Mouse (Mus musculus): ENCODE results near the gene Sprr4. TPM values are rescaled to one million over a fixed set of nuclear protein-coding genes. Genes with fewer than 3 reads are reported as not detected.
"Not testable (repeated sequence)": the region's sequence is repeated elsewhere in the genome, so short reads cannot be mapped to it uniquely, and the experiment has no call there.

The Sprr4 gene
- polyA plus RNA-seq, 1 experiment from 2014 or later = not detected

DNA sequence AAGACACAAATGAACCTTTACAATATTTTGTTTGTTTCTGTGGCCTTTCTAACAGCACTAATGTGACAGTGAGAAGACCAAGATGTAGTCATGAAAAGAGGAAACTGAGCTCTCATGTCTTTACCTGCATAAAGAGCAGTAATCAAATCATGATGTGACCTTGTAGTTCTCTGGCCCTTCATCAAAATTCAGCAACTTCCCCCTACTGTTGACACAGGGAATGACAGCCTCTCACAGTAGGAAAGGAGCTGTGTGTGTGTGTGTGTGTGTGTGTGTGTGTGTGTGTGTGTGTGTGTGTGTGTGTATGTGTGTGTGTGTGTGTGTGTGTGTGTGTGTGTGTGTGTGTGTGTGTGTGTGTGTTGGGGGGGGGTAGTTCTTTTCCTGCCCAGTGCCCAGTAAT lies 19.0 kb downstream of the Sprr4 start:
- not testable (repeated sequence) for DNase-seq (ENCODE audit: low spot score); H3K9me3 ChIP-seq (ENCODE audit: control insufficient read depth, low read length); H3K4me3 ChIP-seq (ENCODE audit: low read depth, low read length); H3K36me3 ChIP-seq (ENCODE audit: control insufficient read depth, insufficient read depth, low read length); H3K4me2 ChIP-seq (ENCODE audit: low read depth, low read length); H3K27me3 ChIP-seq (replicated peaks; ENCODE audit: control insufficient read depth, insufficient read depth, low read length); H3K9ac ChIP-seq (ENCODE audit: low read depth, low read length); H3K4me1 ChIP-seq (ENCODE audit: control insufficient read depth, insufficient read depth, low read length); H3K27ac ChIP-seq (replicated peaks; ENCODE audit: low read depth, low read length); ATAC-seq (ENCODE audit: low read depth)

DNA sequence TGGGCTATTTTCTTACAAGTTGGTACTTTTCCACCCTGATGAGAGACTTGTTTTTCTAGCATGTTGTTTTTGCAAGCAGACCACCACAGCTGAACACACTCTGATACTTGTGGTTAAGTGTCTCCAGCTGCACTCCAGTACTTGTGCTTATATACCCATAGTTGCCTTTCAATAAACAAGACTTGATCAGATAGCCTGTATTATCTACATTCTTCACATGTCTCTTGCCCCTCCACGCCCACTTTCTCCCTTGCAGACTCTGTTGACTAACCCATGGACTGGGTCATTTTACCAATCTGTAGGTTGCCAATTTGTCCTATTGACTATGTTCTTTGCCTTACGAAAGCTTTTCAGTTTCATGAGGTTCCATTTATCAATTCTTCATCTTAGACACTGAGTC lies 30.2 kb downstream of the Sprr4 start:
- WGBS = 77% methylated on average over 2 of the region's 2 CpGs
- Histone ChIP-seq H3K9me3 (ENCODE audit: control insufficient read depth, low read length) (no peaks in the 10 kb centered on the region), H3K4me1 (ENCODE audit: control insufficient read depth, insufficient read depth, low read length) (no peaks in the 10 kb centered on the region), H3K36me3 (ENCODE audit: control insufficient read depth, insufficient read depth, low read length) (no peaks in the 10 kb centered on the region), H3K4me3 (ENCODE audit: low read depth, low read length) (no peak overlapping the region), H3K9ac (ENCODE audit: low read depth, low read length) (no peak overlapping the region), H3K27me3 (replicated peaks; ENCODE audit: control insufficient read depth, insufficient read depth, low read length) (no peaks in the 10 kb centered on the region), H3K27ac (replicated peaks; ENCODE audit: low read depth, low read length) (no peak overlapping the region), H3K4me2 (ENCODE audit: low read depth, low read length) (no peak overlapping the region)
- ATAC-seq (ENCODE audit: low read depth) (no peak), DNase-seq (ENCODE audit: low spot score) (no peak)

DNA sequence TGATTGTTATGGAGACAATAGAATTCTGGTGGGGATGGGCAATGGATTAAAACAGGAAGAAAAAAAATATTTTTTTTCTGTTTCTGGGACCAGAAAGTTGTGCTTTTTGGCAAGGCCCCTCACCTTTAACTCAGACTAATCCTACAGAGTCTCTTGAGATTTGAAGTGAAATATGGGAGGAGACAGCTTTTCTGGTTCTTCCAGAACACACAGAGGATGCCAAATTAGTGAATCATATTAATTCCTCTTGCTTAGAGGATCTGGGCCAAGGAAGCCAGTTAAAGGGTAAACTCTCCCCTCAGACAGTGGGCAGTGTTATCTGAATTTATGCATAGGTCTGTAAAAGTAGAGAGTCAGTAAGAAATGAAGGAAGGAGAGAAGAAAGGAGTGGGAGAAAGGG lies 32.9 kb downstream of the Sprr4 start:
- Histone ChIP-seq H3K36me3 (ENCODE audit: control insufficient read depth, insufficient read depth, low read length) (no peaks in the 10 kb centered on the region), H3K9ac (ENCODE audit: low read depth, low read length) (no peak overlapping the region), H3K4me3 (ENCODE audit: low read depth, low read length) (no peak overlapping the region), H3K27me3 (replicated peaks; ENCODE audit: control insufficient read depth, insufficient read depth, low read length) (no peaks in the 10 kb centered on the region), H3K4me1 (ENCODE audit: control insufficient read depth, insufficient read depth, low read length) (no peaks in the 10 kb centered on the region), H3K4me2 (ENCODE audit: low read depth, low read length) (no peak overlapping the region), H3K27ac (replicated peaks; ENCODE audit: low read depth, low read length) (no peak overlapping the region), H3K9me3 (ENCODE audit: control insufficient read depth, low read length) (no peaks in the 10 kb centered on the region)
- DNase-seq (ENCODE audit: low spot score) (peak; percentile 28), ATAC-seq (ENCODE audit: low read depth) (no peak)

DNA sequence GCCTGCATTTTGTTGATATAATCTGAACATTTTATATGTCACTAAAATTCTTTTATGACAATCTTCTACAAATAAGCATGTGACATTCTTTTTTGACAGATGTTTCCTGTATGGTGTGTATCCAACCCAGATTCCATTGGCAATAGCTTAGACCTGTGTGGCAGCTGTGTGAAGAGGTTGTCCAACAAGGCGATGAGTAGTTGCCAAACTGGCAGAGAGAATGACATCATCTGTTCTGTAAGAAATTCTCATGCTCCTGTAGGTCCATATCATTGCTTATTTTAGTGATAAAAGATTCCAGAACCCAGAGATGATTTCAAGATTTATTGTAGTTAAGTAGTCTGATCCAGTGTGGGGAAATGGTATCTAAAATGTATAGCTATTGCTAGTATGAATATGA lies 33.7 kb downstream of the Sprr4 start:
- Histone ChIP-seq H3K9me3 (ENCODE audit: control insufficient read depth, low read length) (no peaks in the 10 kb centered on the region), H3K27me3 (replicated peaks; ENCODE audit: control insufficient read depth, insufficient read depth, low read length) (no peaks in the 10 kb centered on the region)

DNA sequence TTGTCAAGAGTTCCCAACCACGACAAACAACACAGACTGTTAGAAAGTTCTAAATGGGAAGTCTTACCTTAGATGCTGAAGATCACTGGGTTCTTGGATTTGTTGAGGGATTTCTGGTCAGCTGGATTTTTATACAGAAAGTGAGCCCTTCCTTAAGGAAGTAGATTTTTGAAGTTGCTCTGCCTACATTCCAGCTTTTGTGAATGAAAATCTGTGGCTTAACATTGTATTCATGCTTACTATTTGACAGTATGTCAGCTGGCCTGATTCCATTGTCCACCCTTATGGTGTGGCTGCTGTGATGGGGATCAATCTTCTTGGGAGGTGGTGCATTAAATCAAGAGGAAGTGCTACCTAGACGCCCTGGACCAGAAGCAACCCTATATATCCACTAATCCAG lies 41.7 kb downstream of the Sprr4 start, which contains the start of gene Sprr3:
Sprr3 (minus strand) TSS at position 101 of the 400 bp plus-strand sequence.
- Histone ChIP-seq H3K4me3 (ENCODE audit: low read depth, low read length) (no peak within 1 kb of the TSS), H3K36me3 (ENCODE audit: control insufficient read depth, insufficient read depth, low read length) (no peaks in the 10 kb centered on the region)
- DNase-seq (ENCODE audit: low spot score) = no peak

More for the DNA sequence above, 33.7 kb downstream of the Sprr4 start:
- 83% methylated on average over 1 of the region's 1 CpGs for WGBS
- Histone ChIP-seq H3K4me1 (ENCODE audit: control insufficient read depth, insufficient read depth, low read length) (no peaks in the 10 kb centered on the region), H3K4me3 (ENCODE audit: low read depth, low read length) (no peak overlapping the region), H3K27ac (replicated peaks; ENCODE audit: low read depth, low read length) (no peak overlapping the region), H3K36me3 (ENCODE audit: control insufficient read depth, insufficient read depth, low read length) (no peaks in the 10 kb centered on the region), H3K4me2 (ENCODE audit: low read depth, low read length) (no peak overlapping the region), H3K9ac (ENCODE audit: low read depth, low read length) (no peak overlapping the region)
- DNase-seq (ENCODE audit: low spot score) (no peak), ATAC-seq (ENCODE audit: low read depth) (no peak)

DNA sequence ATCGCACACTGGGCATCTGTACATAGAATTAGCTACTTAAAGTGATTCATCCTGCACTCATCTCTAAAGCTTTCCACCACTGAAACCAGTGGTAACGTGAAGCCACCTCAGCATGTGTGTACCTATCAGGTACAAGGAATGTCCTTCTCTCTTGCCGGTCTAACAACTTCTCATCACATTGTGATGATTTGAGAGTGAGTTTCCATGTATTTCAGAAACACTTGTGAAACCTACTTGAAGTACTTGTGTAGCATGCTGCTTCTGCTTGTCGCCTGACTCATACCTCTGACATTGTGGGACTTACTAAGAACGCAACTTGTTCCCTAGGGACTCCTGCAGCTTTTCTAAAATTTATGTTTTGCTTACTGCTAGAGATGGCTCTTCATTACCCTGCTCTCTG lies 45.1 kb downstream of the Sprr4 start:
- Histone ChIP-seq H3K9me3 (ENCODE audit: control insufficient read depth, low read length) (no peaks in the 10 kb centered on the region), H3K4me2 (ENCODE audit: low read depth, low read length) (no peak overlapping the region), H3K27me3 (replicated peaks; ENCODE audit: control insufficient read depth, insufficient read depth, low read length) (no peaks in the 10 kb centered on the region), H3K36me3 (ENCODE audit: control insufficient read depth, insufficient read depth, low read length) (no peaks in the 10 kb centered on the region), H3K27ac (replicated peaks; ENCODE audit: low read depth, low read length) (no peak overlapping the region), H3K9ac (ENCODE audit: low read depth, low read length) (no peak overlapping the region), H3K4me1 (ENCODE audit: control insufficient read depth, insufficient read depth, low read length) (no peaks in the 10 kb centered on the region), H3K4me3 (ENCODE audit: low read depth, low read length) (no peak overlapping the region)
- DNase-seq (ENCODE audit: low spot score) (no peak), ATAC-seq (ENCODE audit: low read depth) (no peak)
- 84% methylated on average over 5 of the region's 5 CpGs for WGBS

More for the DNA sequence above, 41.7 kb downstream of the Sprr4 start, which contains the start of gene Sprr3:
- no peak within 1 kb of the TSS for H3K27ac ChIP-seq (replicated peaks; ENCODE audit: low read depth, low read length)
- H3K27me3 ChIP-seq (replicated peaks; ENCODE audit: control insufficient read depth, insufficient read depth, low read length) = no peaks in the 10 kb centered on the region
- H3K9ac ChIP-seq (ENCODE audit: low read depth, low read length) = no peak within 1 kb of the TSS
- H3K4me1 ChIP-seq (ENCODE audit: control insufficient read depth, insufficient read depth, low read length) = no peaks in the 10 kb centered on the region
- no peaks in the 10 kb centered on the region for H3K9me3 ChIP-seq (ENCODE audit: control insufficient read depth, low read length)
- ATAC-seq (ENCODE audit: low read depth) = no peak
- no peak within 1 kb of the TSS for H3K4me2 ChIP-seq (ENCODE audit: low read depth, low read length)
- 52% methylated on average over 2 of the region's 2 CpGs for WGBS

Other genes with a start within 250 kb of the Sprr4 start
- 0.38 TPM in 1 of 2 replicates, not detected in the other for gene Sprr2a3, start 215.1 kb downstream of the Sprr4 start, polyA plus RNA-seq (2014; fragmentation: Nextera tagmentation; extraction: Ambion mirVana)
- not detected in 2 replicates for gene Sprr2b, start 183.9 kb downstream of the Sprr4 start, polyA plus RNA-seq (2014; fragmentation: Nextera tagmentation; extraction: Ambion mirVana)
- not detected in 2 replicates for gene Sprr2d, start 161.4 kb downstream of the Sprr4 start, polyA plus RNA-seq (2014; fragmentation: Nextera tagmentation; extraction: Ambion mirVana)
- gene Sprr2e, start 148.3 kb downstream of the Sprr4 start, polyA plus RNA-seq (2014; fragmentation: Nextera tagmentation; extraction: Ambion mirVana) = not detected in 2 replicates
- not detected in 2 replicates for gene Sprr2f, start 135.3 kb downstream of the Sprr4 start, polyA plus RNA-seq (2014; fragmentation: Nextera tagmentation; extraction: Ambion mirVana)
- gene Sprr2h, start 114.8 kb downstream of the Sprr4 start, polyA plus RNA-seq (2014; fragmentation: Nextera tagmentation; extraction: Ambion mirVana) = 0.38 TPM in 1 of 2 replicates, not detected in the other
- gene Sprr2i, start 92.5 kb downstream of the Sprr4 start, polyA plus RNA-seq (2014; fragmentation: Nextera tagmentation; extraction: Ambion mirVana) = not detected in 2 replicates
- not detected in 2 replicates for gene Sprr2j-ps, start 82.4 kb downstream of the Sprr4 start, polyA plus RNA-seq (2014; fragmentation: Nextera tagmentation; extraction: Ambion mirVana)
- 6.1 and 6.2 TPM in 2 replicates for gene Gm9774, start 71.1 kb downstream of the Sprr4 start, polyA plus RNA-seq (2014; fragmentation: Nextera tagmentation; extraction: Ambion mirVana)
- gene Sprr2k, start 67.9 kb downstream of the Sprr4 start, polyA plus RNA-seq (2014; fragmentation: Nextera tagmentation; extraction: Ambion mirVana) = 0.29 TPM in 1 of 2 replicates, not detected in the other
- 3.4 and 12.9 TPM in 2 replicates for gene Sprr1b, start 61.7 kb downstream of the Sprr4 start, polyA plus RNA-seq (2014; fragmentation: Nextera tagmentation; extraction: Ambion mirVana)
- gene Sprr3, start 41.8 kb downstream of the Sprr4 start, polyA plus RNA-seq (2014; fragmentation: Nextera tagmentation; extraction: Ambion mirVana) = 0.45 and 4.9 TPM in 2 replicates
- 28.3 and 67.4 TPM in 2 replicates for gene Sprr1a, start 14.6 kb downstream of the Sprr4 start, polyA plus RNA-seq (2014; fragmentation: Nextera tagmentation; extraction: Ambion mirVana)
- gene 2310046K23Rik, start 34.0 kb upstream of the Sprr4 start, polyA plus RNA-seq (2014; fragmentation: Nextera tagmentation; extraction: Ambion mirVana) = 0.89 TPM in 1 of 2 replicates, not detected in the other
- 0.45 and 1.4 TPM in 2 replicates for gene Ivl, start 73.2 kb upstream of the Sprr4 start, polyA plus RNA-seq (2014; fragmentation: Nextera tagmentation; extraction: Ambion mirVana)
- gene Smcp, start 88.5 kb upstream of the Sprr4 start, polyA plus RNA-seq (2014; fragmentation: Nextera tagmentation; extraction: Ambion mirVana) = not detected in 2 replicates
- gene 2210017I01Rik, start 107.0 kb upstream of the Sprr4 start, polyA plus RNA-seq (2014; fragmentation: Nextera tagmentation; extraction: Ambion mirVana) = not detected in 2 replicates
- not detected in 2 replicates for gene Lce6a, start 121.2 kb upstream of the Sprr4 start, polyA plus RNA-seq (2014; fragmentation: Nextera tagmentation; extraction: Ambion mirVana)
- gene Lce1a1, start 147.8 kb upstream of the Sprr4 start, polyA plus RNA-seq (2014; fragmentation: Nextera tagmentation; extraction: Ambion mirVana) = not detected in 2 replicates
- not detected in 2 replicates for gene Lce1b, start 156.4 kb upstream of the Sprr4 start, polyA plus RNA-seq (2014; fragmentation: Nextera tagmentation; extraction: Ambion mirVana)
- gene Lce1a2, start 169.8 kb upstream of the Sprr4 start, polyA plus RNA-seq (2014; fragmentation: Nextera tagmentation; extraction: Ambion mirVana) = 0.42 TPM in 1 of 2 replicates, not detected in the other
- 0.42 TPM in 1 of 2 replicates, not detected in the other for gene Lce1c, start 178.8 kb upstream of the Sprr4 start, polyA plus RNA-seq (2014; fragmentation: Nextera tagmentation; extraction: Ambion mirVana)
- gene Lce1d, start 186.7 kb upstream of the Sprr4 start, polyA plus RNA-seq (2014; fragmentation: Nextera tagmentation; extraction: Ambion mirVana) = 0.26 and 0.33 TPM in 2 replicates
- gene Lce1e, start 208.6 kb upstream of the Sprr4 start, polyA plus RNA-seq (2014; fragmentation: Nextera tagmentation; extraction: Ambion mirVana) = not detected in 2 replicates
- 0.33 TPM in 1 of 2 replicates, not detected in the other for gene Lce1f, start 219.9 kb upstream of the Sprr4 start, polyA plus RNA-seq (2014; fragmentation: Nextera tagmentation; extraction: Ambion mirVana)
- not detected in 2 replicates for gene Gm38119, start 238.6 kb upstream of the Sprr4 start, polyA plus RNA-seq (2014; fragmentation: Nextera tagmentation; extraction: Ambion mirVana)